Mouse (Mus musculus) lung, adult 2 months (tissue): ENCODE measurements around the gene Banp.

Source experiments
- CTCF ChIP-seq: fragments of 200-500 bp; IDR thresholded peaks from 2 replicates; pipeline ENCODE4 v1.5.1; 2011; ENCODE audit warnings: mild to moderate bottlenecking, low read length, control low read depth; ENCODE audit not compliant: insufficient read depth
- POLR2A ChIP-seq: fragments of 200-500 bp; IDR thresholded peaks from 2 replicates; pipeline ENCODE4 v1.6.1; 2011; ENCODE audit warnings: low read depth, mild to moderate bottlenecking, control low read depth, low read length, borderline replicate concordance; ENCODE audit errors: extremely low read depth

GRCm38 (mm10) chr8:121985673-121986072 is 36.1 kb downstream of the Banp start:
- TF ChIP-seq POLR2A = no peak
- no peak for TF ChIP-seq CTCF
